Mouse (Mus musculus) lung, postnatal 25 days (tissue): Measurements from ENCODE around the gene Prss50.

Source experiments
- DNase-seq: peaks from one replicate; pipeline ENCODE4 v3.0.0; 2022; ENCODE audit warnings: low spot score

The Prss50 gene

DNA sequence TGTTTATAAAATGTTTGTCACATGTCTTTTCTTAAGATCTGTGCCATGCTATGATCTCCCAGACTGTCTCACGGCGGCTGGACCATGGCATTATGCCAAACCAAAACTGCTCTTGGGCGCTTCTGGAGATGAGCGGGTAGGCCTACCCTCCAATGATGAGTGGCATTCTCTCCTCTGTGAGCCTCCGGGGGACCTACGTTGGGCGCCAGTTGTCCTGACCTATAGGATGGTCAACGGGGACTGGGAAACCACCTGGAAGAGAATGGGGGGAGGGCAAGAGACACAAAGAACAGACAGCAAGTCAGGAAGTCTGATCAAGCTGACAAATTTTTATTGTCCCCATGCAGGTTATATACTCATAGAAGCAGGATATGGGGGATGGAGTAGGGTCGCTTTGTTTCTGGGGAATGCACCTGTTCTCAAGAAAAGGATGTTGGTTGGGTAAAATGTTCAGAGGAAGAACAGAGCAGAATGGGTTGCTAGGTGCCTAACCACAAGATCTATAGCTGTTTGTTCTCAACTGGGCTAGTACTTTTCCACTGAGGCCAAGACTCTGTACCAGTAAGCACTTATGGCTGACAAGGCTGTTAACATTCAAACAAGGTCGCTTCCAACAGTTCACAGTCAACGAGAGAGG, 49.6 kb downstream of the Prss50 start:
- no peak for DNase-seq

DNA sequence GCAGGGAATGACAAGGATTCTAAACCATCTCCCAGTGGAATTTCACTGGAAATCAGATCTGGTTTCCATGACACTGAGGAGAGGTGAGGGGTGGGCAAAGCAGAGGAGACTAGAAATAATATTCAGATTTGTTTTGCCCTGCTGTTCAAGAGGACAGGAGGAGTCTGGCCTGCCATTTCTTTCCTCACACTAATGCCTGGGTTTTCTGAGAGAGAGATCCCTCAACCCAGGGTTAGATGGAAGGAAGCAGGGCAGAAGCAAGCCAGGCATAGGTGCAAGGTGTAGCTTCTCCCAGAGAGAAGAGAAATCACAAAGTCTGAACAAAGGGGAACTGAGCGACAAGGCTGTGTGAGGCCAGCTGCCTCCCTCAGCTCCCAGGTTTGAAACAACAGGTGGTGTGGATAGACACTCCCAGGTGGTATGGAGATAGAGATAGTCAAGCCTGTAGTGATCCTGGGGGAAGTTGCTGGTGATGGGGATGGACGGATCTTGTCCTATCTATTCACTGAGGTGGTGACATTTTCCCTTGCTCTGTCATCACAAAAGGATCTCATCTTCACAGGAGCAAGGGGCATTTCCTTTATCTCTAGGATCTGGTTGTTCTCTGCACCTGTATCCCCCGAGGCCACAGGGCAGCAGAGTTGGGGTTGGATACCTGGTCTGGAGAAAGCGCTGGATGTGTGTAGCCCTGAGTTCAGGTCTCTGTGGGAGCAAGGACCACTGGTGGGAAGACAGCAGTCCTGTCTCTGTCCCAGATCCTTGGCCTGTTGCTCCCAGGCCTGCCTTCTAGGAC, 50.3 kb downstream of the Prss50 start:
- DNase-seq = no peak

DNA sequence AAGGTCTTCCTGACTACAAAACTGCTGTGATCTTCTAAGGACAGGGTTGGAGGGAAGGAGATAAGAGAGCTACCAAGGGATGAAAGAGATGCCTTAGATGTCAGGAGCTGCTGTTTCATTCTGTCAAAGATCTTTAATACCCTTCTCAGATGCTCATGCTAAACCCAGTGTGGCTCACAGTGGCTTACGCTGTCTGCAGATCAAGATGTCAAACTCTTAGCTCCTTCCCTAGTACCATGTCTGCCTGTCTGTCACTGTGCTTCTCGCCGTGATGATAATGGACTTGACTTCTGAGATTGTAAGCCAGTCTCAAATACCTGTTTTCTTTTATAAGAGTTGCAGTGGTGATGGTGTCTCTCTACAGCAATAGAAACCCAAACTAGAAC, 50.9 kb downstream of the Prss50 start:
- DNase-seq = no peak

DNA sequence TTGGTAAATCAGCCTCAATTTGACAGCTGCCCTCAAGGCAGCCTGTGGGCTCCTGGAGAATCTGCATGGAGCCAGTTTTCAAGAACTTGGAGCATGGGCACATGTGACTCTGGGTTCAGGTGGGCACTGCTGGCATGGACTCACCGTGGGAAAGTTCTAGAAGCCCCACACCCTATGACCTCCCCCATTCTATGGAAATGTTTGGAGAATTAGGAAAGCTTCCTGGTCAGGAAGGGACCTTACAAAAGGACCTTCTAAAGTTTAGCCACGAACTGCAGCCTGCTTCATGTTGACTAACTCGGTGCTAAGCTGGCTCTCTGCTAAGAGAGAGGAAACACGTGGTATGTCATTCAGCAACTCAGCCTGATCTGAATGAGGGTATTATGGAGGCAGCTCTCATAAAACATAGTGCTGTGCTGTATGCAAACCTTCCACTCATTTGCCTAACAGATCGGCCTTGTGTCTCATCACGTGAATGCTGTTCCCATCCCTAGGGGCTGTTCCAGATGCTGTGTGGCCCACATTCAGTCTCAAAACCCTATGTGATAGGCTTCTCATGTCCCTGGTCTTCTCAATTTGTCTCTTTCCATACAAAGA, 51.7 kb downstream of the Prss50 start:
- DNase-seq = no peak
